Mouse (Mus musculus): ENCODE data around the gene Gm13283.
"Not testable (repeated sequence)": the region's sequence is repeated elsewhere in the genome, so short reads cannot be mapped to it uniquely, and the experiment has no call there.

The Gm13283 gene

DNA sequence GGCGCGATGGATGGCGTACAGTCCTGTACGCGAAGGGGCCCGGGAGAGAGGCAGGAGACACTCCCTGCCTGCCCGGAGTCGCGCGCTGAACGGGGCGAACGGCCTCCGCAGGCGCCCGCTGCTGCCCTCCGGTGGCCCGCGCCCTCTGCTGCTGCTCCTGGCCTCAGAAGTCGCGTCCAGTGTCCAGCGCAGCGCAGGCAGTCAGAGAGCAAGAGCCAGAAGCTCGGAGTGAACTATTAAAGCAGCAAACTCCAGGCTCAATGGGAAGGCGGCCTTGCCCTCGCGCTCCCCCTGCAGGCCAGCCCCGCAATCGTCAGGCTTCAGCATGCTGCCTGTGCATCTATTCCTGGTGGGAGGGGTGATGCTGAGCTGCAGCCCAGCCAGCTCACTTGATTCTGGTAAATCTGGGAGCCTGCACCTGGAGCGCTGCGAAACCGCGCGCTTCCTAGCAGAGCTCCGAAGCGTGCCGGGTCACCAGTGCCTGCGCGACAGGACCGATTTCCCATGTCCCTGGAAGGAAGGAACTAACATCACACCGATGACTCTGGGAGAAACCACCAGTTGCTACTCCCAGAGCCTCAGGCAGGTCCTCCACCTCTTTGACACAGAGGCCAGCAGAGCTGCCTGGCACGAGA lies 3.6 kb downstream of the Gm13283 start:
- DNase-seq, result peak; percentile 47 to 55

DNA sequence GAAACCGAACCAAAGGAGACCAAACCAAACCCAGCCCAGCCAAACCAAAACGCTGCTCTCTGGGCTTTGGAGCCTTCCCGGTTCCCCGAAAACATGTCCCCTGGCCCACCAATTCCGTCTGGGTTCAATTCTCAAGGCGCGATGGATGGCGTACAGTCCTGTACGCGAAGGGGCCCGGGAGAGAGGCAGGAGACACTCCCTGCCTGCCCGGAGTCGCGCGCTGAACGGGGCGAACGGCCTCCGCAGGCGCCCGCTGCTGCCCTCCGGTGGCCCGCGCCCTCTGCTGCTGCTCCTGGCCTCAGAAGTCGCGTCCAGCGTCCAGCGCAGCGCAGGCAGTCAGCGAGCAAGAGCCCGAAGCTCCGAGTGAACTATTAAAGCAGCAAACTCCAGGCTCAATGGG lies 13.6 kb downstream of the Gm13283 start, which contains the start of gene Gm13290:
Gm13290 (plus strand) TSS at position 301 of the 400 bp plus-strand sequence.
- not testable (repeated sequence) for DNase-seq

DNA sequence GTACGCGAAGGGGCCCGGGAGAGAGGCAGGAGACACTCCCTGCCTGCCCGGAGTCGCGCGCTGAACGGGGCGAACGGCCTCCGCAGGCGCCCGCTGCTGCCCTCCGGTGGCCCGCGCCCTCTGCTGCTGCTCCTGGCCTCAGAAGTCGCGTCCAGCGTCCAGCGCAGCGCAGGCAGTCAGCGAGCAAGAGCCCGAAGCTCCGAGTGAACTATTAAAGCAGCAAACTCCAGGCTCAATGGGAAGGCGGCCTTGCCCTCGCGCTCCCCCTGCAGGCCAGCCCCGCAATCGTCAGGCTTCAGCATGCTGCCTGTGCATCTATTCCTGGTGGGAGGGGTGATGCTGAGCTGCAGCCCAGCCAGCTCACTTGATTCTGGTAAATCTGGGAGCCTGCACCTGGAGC lies 16.7 kb downstream of the Gm13283 start, which contains the start of gene Gm13289:
Gm13289 (plus strand) TSS at position 301 of the 400 bp plus-strand sequence.
- not testable (repeated sequence) for DNase-seq

DNA sequence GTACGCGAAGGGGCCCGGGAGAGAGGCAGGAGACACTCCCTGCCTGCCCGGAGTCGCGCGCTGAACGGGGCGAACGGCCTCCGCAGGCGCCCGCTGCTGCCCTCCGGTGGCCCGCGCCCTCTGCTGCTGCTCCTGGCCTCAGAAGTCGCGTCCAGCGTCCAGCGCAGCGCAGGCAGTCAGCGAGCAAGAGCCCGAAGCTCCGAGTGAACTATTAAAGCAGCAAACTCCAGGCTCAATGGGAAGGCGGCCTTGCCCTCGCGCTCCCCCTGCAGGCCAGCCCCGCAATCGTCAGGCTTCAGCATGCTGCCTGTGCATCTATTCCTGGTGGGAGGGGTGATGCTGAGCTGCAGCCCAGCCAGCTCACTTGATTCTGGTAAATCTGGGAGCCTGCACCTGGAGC lies 19.6 kb downstream of the Gm13283 start, which contains the start of gene Gm13272:
Gm13272 (plus strand) TSS at position 301 of the 400 bp plus-strand sequence.
- not testable (repeated sequence) for DNase-seq

DNA sequence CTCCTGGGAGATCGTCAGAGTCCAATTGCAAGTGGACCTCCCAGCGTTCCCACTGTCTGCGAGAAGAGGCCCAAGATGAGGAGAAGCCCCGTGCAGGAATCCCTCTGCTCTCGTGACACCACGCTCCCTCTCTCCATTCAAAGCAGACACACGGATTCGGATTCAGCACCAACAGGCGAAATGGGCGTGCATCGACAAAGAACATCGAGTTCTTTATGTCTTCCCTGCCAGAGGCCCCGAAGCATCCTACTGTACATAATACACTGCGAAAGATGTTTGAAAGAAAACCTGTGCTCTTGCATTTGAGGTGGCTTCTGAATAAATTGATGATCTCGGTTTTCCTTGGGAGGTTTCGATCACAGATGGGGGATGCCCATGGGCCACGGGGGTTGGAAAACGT lies 20.4 kb downstream of the Gm13283 start:
- peak in 1 of 2 experiments; percentile 3 for DNase-seq

DNA sequence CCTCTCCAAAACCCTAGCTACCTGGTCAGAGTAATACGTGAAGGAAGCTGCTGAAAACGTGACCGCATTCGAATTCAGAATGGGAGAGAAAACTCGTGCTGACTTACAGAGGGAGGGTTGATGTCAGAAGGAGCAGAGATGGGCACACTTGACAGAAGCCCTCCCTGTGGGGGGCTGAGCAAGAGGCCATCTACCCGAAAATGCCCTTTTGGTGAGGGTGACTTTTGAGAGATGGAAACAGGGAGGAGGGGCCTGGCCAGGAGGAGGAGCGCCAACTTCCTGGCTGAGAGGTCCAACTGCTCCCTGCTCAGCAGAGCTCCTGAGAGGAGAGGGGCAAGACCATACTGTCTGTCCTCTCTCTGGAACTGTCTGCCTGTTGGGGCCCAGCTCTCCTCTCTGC lies 21.9 kb downstream of the Gm13283 start, which contains the start of gene Ifnz:
Ifnz (plus strand) TSS at position 301 of the 400 bp plus-strand sequence.
- DNase-seq, result not testable (repeated sequence)

DNA sequence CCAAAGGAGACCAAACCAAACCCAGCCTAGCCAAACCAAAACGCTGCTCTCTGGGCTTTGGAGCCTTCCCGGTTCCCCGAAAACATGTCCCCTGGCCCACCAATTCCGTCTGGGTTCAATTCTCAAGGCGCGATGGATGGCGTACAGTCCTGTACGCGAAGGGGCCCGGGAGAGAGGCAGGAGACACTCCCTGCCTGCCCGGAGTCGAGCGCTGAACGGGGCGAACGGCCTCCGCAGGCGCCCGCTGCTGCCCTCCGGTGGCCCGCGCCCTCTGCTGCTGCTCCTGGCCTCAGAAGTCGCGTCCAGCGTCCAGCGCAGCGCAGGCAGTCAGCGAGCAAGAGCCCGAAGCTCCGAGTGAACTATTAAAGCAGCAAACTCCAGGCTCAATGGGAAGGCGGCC lies 22.4 kb downstream of the Gm13283 start:
- not testable (repeated sequence) for DNase-seq

DNA sequence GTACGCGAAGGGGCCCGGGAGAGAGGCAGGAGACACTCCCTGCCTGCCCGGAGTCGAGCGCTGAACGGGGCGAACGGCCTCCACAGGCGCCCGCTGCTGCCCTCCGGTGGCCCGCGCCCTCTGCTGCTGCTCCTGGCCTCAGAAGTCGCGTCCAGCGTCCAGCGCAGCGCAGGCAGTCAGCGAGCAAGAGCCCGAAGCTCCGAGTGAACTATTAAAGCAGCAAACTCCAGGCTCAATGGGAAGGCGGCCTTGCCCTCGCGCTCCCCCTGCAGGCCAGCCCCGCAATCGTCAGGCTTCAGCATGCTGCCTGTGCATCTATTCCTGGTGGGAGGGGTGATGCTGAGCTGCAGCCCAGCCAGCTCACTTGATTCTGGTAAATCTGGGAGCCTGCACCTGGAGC lies 25.5 kb downstream of the Gm13283 start, which contains the start of gene Gm13276:
Gm13276 (plus strand) TSS at position 301 of the 400 bp plus-strand sequence.
- not testable (repeated sequence) for DNase-seq

DNA sequence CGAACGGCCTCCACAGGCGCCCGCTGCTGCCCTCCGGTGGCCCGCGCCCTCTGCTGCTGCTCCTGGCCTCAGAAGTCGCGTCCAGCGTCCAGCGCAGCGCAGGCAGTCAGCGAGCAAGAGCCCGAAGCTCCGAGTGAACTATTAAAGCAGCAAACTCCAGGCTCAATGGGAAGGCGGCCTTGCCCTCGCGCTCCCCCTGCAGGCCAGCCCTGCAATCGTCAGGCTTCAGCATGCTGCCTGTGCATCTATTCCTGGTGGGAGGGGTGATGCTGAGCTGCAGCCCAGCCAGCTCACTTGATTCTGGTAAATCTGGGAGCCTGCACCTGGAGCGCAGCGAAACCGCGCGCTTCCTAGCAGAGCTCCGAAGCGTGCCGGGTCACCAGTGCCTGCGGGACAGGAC lies 28.5 kb downstream of the Gm13283 start, which contains the start of gene Gm13277:
Gm13277 (plus strand) TSS at position 231 of the 400 bp plus-strand sequence.
- peak; percentile 73 to 83 for DNase-seq

DNA sequence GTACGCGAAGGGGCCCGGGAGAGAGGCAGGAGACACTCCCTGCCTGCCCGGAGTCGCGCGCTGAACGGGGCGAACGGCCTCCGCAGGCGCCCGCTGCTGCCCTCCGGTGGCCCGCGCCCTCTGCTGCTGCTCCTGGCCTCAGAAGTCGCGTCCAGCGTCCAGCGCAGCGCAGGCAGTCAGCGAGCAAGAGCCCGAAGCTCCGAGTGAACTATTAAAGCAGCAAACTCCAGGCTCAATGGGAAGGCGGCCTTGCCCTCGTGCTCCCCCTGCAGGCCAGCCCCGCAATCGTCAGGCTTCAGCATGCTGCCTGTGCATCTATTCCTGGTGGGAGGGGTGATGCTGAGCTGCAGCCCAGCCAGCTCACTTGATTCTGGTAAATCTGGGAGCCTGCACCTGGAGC lies 31.3 kb downstream of the Gm13283 start, which contains the start of gene Gm13278:
Gm13278 (plus strand) TSS at position 301 of the 400 bp plus-strand sequence.
- DNase-seq, result not testable (repeated sequence)

DNA sequence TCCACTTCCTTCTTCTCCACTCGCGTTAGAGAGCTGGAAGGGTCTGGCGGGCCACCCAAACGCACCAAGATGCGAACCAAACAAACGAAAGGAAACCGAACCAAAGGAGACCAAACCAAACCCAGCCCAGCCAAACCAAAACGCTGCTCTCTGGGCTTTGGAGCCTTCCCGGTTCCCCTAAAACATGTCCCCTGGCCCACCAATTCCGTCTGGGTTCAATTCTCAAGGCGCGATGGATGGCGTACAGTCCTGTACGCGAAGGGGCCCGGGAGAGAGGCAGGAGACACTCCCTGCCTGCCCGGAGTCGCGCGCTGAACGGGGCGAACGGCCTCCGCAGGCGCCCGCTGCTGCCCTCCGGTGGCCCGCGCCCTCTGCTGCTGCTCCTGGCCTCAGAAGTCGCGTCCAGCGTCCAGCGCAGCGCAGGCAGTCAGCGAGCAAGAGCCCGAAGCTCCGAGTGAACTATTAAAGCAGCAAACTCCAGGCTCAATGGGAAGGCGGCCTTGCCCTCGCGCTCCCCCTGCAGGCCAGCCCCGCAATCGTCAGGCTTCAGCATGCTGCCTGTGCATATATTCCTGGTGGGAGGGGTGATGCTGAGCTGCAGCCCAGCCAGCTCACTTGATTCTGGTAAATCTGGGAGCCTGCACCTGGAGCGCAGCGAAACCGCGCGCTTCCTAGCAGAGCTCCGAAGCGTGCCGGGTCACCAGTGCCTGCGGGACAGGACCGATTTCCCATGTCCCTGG lies 34.2 kb downstream of the Gm13283 start, which contains the start of gene Gm13275:
Gm13275 (plus strand) TSS at position 552 of the 740 bp plus-strand sequence.
- peak; percentile 56 to 76 for DNase-seq

DNA sequence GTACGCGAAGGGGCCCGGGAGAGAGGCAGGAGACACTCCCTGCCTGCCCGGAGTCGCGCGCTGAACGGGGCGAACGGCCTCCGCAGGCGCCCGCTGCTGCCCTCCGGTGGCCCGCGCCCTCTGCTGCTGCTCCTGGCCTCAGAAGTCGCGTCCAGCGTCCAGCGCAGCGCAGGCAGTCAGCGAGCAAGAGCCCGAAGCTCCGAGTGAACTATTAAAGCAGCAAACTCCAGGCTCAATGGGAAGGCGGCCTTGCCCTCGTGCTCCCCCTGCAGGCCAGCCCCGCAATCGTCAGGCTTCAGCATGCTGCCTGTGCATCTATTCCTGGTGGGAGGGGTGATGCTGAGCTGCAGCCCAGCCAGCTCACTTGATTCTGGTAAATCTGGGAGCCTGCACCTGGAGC lies 37.2 kb downstream of the Gm13283 start, which contains the start of gene Gm13279:
Gm13279 (plus strand) TSS at position 301 of the 400 bp plus-strand sequence.
- DNase-seq, result not testable (repeated sequence)

DNA sequence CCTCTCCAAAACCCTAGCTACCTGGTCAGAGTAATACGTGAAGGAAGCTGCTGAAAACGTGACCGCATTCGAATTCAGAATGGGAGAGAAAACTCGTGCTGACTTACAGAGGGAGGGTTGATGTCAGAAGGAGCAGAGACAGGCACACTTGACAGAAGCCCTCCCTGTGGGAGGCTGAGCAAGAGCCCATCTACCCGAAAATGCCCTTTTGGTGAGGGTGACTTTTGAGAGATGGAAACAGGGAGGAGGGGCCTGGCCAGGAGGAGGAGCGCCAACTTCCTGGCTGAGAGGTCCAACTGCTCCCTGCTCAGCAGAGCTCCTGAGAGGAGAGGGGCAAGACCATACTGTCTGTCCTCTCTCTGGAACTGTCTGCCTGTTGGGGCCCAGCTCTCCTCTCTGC lies 39.4 kb downstream of the Gm13283 start, which contains the start of gene Gm13285:
Gm13285 (plus strand) TSS at position 301 of the 400 bp plus-strand sequence.
- not testable (repeated sequence) for DNase-seq

DNA sequence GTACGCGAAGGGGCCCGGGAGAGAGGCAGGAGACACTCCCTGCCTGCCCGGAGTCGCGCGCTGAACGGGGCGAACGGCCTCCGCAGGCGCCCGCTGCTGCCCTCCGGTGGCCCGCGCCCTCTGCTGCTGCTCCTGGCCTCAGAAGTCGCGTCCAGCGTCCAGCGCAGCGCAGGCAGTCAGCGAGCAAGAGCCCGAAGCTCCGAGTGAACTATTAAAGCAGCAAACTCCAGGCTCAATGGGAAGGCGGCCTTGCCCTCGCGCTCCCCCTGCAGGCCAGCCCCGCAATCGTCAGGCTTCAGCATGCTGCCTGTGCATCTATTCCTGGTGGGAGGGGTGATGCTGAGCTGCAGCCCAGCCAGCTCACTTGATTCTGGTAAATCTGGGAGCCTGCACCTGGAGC lies 43.0 kb downstream of the Gm13283 start, which contains the start of gene Gm13287:
Gm13287 (plus strand) TSS at position 301 of the 400 bp plus-strand sequence.
- not testable (repeated sequence) for DNase-seq

DNA sequence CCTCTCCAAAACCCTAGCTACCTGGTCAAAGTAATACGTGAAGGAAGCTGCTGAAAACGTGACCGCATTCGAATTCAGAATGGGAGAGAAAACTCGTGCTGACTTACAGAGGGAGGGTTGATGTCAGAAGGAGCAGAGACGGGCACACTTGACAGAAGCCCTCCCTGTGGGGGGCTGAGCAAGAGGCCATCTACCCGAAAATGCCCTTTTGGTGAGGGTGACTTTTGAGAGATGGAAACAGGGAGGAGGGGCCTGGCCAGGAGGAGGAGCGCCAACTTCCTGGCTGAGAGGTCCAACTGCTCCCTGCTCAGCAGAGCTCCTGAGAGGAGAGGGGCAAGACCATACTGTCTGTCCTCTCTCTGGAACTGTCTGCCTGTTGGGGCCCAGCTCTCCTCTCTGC lies 45.3 kb downstream of the Gm13283 start, which contains the start of gene Gm13288:
Gm13288 (plus strand) TSS at position 301 of the 400 bp plus-strand sequence.
- not testable (repeated sequence) for DNase-seq

DNA sequence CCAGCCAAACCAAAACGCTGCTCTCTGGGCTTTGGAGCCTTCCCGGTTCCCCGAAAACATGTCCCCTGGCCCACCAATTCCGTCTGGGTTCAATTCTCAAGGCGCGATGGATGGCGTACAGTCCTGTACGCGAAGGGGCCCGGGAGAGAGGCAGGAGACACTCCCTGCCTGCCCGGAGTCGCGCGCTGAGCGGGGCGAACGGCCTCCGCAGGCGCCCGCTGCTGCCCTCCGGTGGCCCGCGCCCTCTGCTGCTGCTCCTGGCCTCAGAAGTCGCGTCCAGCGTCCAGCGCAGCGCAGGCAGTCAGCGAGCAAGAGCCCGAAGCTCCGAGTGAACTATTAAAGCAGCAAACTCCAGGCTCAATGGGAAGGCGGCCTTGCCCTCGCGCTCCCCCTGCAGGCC lies 45.8 kb downstream of the Gm13283 start:
- DNase-seq, result peak; percentile 13 to 35

Measured in cerebellum, postnatal 25 days (tissue).